Mouse (Mus musculus) kidney, embryonic 16.5 days (tissue): ENCODE data around the gene Calhm2. TPM values are rescaled to one million over a fixed set of nuclear protein-coding genes. Genes with fewer than 3 reads are reported as not detected.

Source experiments
- ATAC-seq: fragments of 200-750 bp; cut with Nextera tagmentation; 2 replicates; pipeline ENCODE4 v1.8.0; 2017; ENCODE audit warnings: moderate TSS enrichment; ENCODE audit not compliant: low FRiP score, low TSS enrichment
- H3K27ac ChIP-seq: fragments of 300-500 bp; sonication (generic); 2 replicates; pipeline ENCODE4 v1.5.1; 2014; ENCODE audit warnings: low read length
- H3K27me3 ChIP-seq: fragments of 300-500 bp; sonication (generic); 2 replicates; pipeline ENCODE4 v1.6.1; 2014; ENCODE audit warnings: low read length, control low read depth, mixed read lengths; ENCODE audit not compliant: insufficient read depth
- H3K36me3 ChIP-seq: fragments of 300-500 bp; sonication (generic); 2 replicates; pipeline ENCODE4 v1.6.1; 2014; ENCODE audit warnings: low read length, control low read depth, mixed read lengths; ENCODE audit not compliant: insufficient read depth
- H3K4me1 ChIP-seq: fragments of 300-500 bp; sonication (generic); 2 replicates; pipeline ENCODE4 v1.6.1; 2014; ENCODE audit warnings: low read length, control low read depth, mixed read lengths; ENCODE audit not compliant: insufficient read depth
- H3K4me2 ChIP-seq: fragments of 300-500 bp; sonication (generic); replicated peaks from 2 replicates; pipeline ENCODE4 v1.6.1; 2014; ENCODE audit warnings: low read depth, low read length
- H3K4me3 ChIP-seq: fragments of 300-500 bp; sonication (generic); 2 replicates; pipeline ENCODE4 v1.5.1; 2014; ENCODE audit warnings: mild to moderate bottlenecking, low read length
- H3K9ac ChIP-seq: fragments of 300-500 bp; sonication (generic); replicated peaks from 2 replicates; pipeline ENCODE4 v1.6.1; 2014; ENCODE audit warnings: low read length
- H3K9me3 ChIP-seq: fragments of 300-500 bp; sonication (generic); 2 replicates; pipeline ENCODE4 v1.6.1; 2016; ENCODE audit warnings: low read length, control low read depth
- WGBS: fragments of 180-500 bp; shearing (Covaris S2); extraction: QIAGEN DNeasy Blood & Tissue Kit; methylation state at CpG from one replicate; pipeline ENCODE4 v1.1.7; 2014; 5-methylcytosine and 5-hydroxymethylcytosine counted together
- polyA plus RNA-seq: library from polyadenylated mRNA; unstranded; fragments of >200 nt; fragmentation: Nextera tagmentation; extraction: Ambion mirVana; gene quantifications from 2 replicates; pipeline ENCODE4 v1.2.1, GENCODE M21; 2015

Calhm2 gene
- polyA plus RNA-seq = 8.5 and 8.7 TPM in 2 replicates

DNA sequence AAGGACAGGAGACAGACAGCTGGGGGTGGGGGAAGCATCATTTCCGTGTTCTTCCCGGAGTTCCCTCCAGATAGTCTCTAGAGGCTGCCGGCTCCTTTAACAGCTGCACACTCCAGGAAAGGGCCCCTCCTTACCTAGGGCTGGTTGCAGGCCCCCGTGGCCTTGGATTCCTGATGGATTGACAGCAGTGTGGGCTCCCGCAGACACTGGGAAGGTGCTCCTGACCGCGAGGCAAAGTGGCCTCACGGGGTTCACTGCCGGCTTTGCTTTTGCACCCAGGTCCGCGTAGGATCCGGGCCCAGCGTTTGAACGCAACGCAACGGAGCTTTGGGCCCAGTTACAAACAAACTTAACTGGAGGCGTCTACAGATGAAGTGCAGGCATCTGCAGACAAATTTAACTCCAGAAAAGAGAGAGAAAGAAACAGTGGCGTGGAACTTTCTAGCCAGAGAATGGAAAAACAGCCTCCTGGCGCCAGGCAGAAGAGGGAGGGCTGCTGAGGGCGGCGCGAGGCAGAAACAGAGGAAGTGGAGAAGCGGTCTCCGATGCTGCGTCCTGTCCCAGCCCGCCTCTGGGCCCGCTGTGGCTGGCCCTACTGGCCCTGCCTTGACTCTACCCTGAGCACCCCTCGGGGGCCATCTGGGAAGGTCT is at the start of gene Calhm2:
TSS of gene Calhm2 (minus strand) at position 524 of the 651 bp plus-strand sequence.
- peaks cover 21% of the 10 kb centered on the region for H3K4me1 ChIP-seq

DNA sequence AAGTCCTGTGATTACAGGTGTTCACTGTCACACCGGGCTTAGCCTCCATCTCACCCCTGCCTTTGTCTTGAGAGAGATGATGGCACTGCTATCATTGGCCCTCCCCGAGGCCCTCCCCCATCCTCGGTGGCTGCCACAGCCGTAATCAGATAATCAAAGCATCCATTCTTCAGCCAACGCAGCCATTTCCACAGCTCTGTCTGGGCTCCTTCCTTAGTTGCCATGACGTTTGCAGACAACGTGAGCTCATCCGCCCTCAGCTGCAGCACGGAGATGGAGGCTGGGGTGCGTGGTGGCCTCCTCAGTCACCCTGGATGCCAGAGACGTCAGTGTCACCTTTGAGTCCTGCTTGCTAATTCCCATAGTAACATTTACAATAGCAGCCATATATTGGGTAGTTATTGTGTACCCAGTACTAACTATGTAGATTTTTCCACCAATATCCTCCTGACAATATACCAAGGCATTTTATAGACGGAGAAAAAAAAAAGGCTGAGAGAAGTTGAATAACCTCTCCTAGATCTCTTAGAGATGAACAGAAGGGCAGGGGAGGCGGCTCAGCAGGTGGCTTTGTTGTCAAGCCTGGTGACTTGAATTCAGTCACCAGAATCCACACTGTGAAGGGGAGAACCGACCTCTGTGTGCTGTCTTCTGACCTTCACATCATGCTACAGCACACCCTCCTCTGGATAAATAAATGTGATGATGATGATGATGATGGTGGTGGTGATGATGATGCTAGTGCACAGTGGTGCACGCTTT is 48.6 kb upstream of the Calhm2 start:
- 0 out of 2 replicates have a peak, but pooled peaks cover 4% of the 10 kb centered on the region for H3K4me1 ChIP-seq
- no peak overlapping the region for H3K9ac ChIP-seq
- no peaks in the 10 kb centered on the region for H3K36me3 ChIP-seq
- H3K4me3 ChIP-seq = no peak overlapping the region
- H3K9me3 ChIP-seq = peaks cover 4% of the 10 kb centered on the region; the same call in 1 of the 2 replicates
- no peaks in the 10 kb centered on the region for H3K27me3 ChIP-seq
- no peak overlapping the region for H3K4me2 ChIP-seq
- ATAC-seq = no peak
- H3K27ac ChIP-seq = no peak overlapping the region
- 56% methylated on average over 15 of the region's 15 CpGs for WGBS

More for the DNA sequence above, at the start of gene Calhm2:
- Histone ChIP-seq H3K9me3 (no peaks in the 10 kb centered on the region), H3K4me3 (peak within 1 kb of the TSS; percentile 54), H3K27ac (peak within 1 kb of the TSS; percentile 88), H3K4me2 (peak within 1 kb of the TSS; percentile 74), H3K27me3 (no peaks in the 10 kb centered on the region), H3K9ac (peak within 1 kb of the TSS; percentile 78), H3K36me3 (peaks cover 7% of the 10 kb centered on the region; the same call in 1 of the 2 replicates)
- ATAC-seq = peak; percentile 64
- 8% methylated on average over 28 of the region's 28 CpGs for WGBS

DNA sequence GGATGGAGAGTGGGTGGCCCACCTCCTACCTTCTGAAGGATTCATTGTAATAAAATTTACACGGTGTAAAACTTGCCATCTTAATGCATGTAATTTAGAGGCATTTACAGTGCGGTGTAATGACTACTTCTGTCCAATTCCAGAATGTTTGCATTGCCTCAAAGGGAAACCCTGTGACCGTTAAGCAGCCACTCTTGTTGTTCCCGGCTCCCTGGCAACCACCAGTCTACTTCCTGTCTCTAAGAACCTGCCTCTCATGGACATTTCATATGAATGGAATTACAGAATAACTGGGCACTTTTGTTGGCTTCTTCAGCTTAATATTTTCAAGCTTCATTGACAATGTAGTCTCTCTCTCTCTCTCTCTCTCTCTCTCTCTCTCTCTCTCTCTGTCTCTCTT is 46.6 kb upstream of the Calhm2 start:
- WGBS = 46% methylated on average over 4 of the region's 4 CpGs
- H3K36me3 ChIP-seq = no peaks in the 10 kb centered on the region
- no peak overlapping the region for H3K4me2 ChIP-seq
- H3K9me3 ChIP-seq = peaks cover 4% of the 10 kb centered on the region; the same call in 1 of the 2 replicates
- no peak overlapping the region for H3K27ac ChIP-seq
- ATAC-seq = no peak
- H3K4me3 ChIP-seq = no peak overlapping the region
- H3K4me1 ChIP-seq = peaks cover 8% of the 10 kb centered on the region; the same call in 1 of the 2 replicates
- H3K9ac ChIP-seq = no peak overlapping the region
- H3K27me3 ChIP-seq = peaks cover 13% of the 10 kb centered on the region

DNA sequence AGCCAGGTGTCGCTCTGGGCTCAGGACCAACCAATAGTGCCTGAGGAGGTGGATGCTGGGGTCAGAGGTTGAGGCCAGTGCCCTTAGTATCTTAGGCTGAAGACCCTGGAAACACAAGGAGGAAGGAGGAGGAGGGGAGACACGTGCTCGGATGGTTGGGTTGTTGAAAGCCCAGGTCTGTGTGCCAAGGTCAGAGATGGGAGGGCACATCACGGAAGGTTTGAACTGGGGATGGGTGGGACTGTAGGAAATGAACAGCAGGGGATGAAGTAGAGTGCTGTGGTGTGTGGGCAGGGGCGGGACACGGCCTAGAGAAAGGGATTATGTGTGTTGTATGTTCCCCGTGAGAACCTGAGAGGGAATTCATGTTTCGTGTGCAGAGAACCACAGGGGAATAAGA is 46.1 kb upstream of the Calhm2 start:
- peaks cover 18% of the 10 kb centered on the region for H3K27me3 ChIP-seq
- H3K4me2 ChIP-seq = no peak overlapping the region
- H3K4me1 ChIP-seq = peaks cover 13% of the 10 kb centered on the region; the same call in 1 of the 2 replicates
- WGBS = 61% methylated on average over 8 of the region's 8 CpGs
- no peak overlapping the region for H3K27ac ChIP-seq
- no peak overlapping the region for H3K9ac ChIP-seq
- no peaks in the 10 kb centered on the region for H3K36me3 ChIP-seq
- H3K4me3 ChIP-seq = no peak overlapping the region
- peaks cover 4% of the 10 kb centered on the region; the same call in 1 of the 2 replicates for H3K9me3 ChIP-seq
- ATAC-seq = no peak

DNA sequence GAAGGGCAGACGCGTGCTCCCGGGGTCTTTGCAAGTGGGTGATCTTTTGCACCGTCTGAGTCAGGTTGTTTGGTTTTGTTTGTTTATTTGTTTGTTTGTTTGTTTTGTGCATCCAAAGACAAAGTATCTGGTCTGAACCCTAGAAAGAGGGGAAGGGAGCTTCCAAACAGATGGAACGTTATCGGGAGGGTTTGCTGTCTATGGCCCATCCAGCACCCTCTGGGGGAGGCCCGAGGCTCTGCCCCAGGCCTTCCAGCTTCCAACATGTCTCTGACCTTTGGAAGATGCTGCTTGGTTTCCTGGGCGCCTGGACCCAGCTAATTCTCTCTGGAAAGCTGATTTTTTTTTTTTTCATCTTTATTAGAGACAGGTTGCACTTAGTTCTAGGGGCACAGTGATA is 41.9 kb upstream of the Calhm2 start:
- H3K36me3 ChIP-seq = no peaks in the 10 kb centered on the region
- H3K9me3 ChIP-seq = peaks cover 4% of the 10 kb centered on the region; the same call in 1 of the 2 replicates
- no peak overlapping the region for H3K27ac ChIP-seq
- peak overlapping the region; percentile 100; the same call in 1 of the 2 replicates for H3K4me2 ChIP-seq
- 18% methylated on average over 8 of the region's 8 CpGs for WGBS
- peak overlapping the region; percentile 70; the same call in 1 of the 2 replicates for H3K4me3 ChIP-seq
- ATAC-seq = no peak
- no peak overlapping the region for H3K9ac ChIP-seq
- peaks cover 23% of the 10 kb centered on the region for H3K27me3 ChIP-seq
- H3K4me1 ChIP-seq = peaks cover 11% of the 10 kb centered on the region; the same call in 1 of the 2 replicates

DNA sequence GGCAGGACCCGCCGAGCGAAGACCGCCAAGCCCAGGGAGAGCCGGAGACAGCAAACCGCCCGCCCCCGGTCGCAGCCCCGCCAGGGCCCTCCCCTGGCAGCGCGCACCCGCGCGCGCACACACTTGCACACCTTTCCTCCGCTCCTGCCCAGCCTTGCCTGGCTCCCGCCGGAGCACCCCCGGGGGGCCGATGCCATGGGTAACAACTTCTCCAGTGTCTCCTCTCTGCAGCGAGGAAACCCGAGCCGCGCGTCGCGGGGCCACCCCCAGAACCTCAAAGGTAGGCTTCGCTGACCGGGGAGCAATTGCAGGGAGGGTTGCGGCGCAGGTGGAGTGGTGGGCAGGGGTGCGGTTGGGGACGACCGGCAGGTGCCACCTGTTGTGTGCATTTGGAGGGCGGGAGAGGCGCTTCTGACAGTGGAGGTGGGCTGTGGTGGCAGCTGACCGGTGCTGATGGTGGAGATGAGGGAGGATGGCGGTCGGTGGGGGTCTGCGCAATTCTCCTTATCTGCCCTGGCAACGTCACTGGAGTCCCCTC is 41.2 kb upstream of the Calhm2 start:
- H3K4me3 ChIP-seq = peak overlapping the region; percentile 70
- peaks cover 4% of the 10 kb centered on the region; the same call in 1 of the 2 replicates for H3K9me3 ChIP-seq
- no peak overlapping the region for H3K27ac ChIP-seq
- peak overlapping the region; percentile 72 for H3K9ac ChIP-seq
- no peaks in the 10 kb centered on the region for H3K36me3 ChIP-seq
- peak overlapping the region; percentile 100 for H3K4me2 ChIP-seq
- peaks cover 23% of the 10 kb centered on the region for H3K27me3 ChIP-seq
- peak; percentile 36 for ATAC-seq
- WGBS = under 1% methylated on average over 41 of the region's 42 CpGs
- H3K4me1 ChIP-seq = peaks cover 11% of the 10 kb centered on the region; the same call in 1 of the 2 replicates

DNA sequence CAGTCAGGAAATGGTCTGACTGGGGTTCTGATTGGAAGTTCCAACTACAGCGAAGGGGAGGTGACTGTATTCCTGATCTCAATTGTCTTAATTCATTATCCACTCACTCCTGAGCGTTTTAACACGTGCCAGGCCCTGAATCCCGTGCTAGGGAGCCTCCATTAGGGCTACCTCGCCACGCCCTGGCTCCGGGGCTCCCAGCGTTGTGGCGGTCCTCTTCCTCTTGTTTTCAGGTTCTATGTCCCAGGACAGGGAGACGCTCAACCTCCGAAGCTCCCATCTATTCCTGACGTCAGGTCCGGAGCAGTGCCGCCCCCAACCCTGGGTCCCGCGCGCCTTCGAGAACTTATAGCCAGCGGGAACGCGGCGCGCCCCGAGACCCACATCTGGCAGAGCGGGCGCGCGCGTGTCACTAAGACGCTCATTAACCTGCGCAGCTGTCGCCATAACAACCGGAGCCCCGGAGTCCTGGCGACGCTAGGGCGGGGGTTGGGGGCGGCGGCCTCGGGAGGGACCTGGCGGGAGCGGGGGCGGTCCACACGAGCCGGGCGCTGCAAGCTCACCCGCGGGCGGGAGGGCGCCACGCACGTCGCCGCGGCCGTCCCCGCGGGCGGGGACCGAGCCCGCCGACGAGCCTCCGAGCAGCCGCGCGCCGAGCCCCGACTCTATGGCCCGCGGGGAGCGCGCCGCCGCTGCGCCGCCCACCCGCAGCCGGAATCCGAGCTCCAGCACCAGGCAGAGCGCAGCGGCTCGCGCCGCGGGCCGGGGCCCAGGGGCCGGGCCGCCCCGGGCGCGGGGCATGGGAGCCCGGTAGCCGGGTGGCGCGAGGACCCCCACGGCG is 40.6 kb upstream of the Calhm2 start, which contains the start of gene Neurl1a:
TSS of gene Neurl1a (plus strand) at position 390 of the 841 bp plus-strand sequence.
- H3K27me3 ChIP-seq = peaks cover 23% of the 10 kb centered on the region
- peak; percentile 59 for ATAC-seq
- H3K36me3 ChIP-seq = no peaks in the 10 kb centered on the region
- H3K4me3 ChIP-seq = peak within 1 kb of the TSS; percentile 70
- peak within 1 kb of the TSS; percentile 100 for H3K4me2 ChIP-seq
- peaks cover 11% of the 10 kb centered on the region; the same call in 1 of the 2 replicates for H3K4me1 ChIP-seq
- H3K9me3 ChIP-seq = peaks cover 4% of the 10 kb centered on the region; the same call in 1 of the 2 replicates
- peak within 1 kb of the TSS; percentile 72 for H3K9ac ChIP-seq
- H3K27ac ChIP-seq = no peak within 1 kb of the TSS
- WGBS = under 1% methylated on average over 85 of the region's 98 CpGs

DNA sequence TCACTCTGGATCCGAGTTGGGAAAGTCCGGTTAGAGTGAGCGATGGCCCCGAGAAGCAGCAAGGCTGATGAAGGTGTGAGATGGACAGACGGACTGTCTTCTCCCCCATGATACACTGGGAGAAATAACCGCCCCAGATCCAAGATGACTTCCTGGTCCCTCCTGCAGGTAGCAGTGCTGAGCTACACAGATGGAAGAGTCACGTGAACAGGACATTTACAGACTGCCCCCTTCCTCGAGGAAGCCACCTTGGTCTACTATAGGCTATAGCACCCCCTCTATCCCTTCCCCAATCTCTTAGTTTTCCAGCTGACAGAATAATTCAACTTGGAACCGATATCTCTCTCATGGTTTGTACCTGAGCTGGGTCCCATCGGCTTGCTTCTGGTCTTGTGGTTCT is 39.9 kb upstream of the Calhm2 start:
- WGBS = 15% methylated on average over 10 of the region's 10 CpGs
- ATAC-seq = peak; percentile 53; the same call in 1 of the 2 replicates

More for the DNA sequence above, 39.9 kb upstream of the Calhm2 start:
- peak overlapping the region; percentile 100 for H3K4me2 ChIP-seq
- H3K4me1 ChIP-seq = peaks cover 11% of the 10 kb centered on the region; the same call in 1 of the 2 replicates
- no peaks in the 10 kb centered on the region for H3K36me3 ChIP-seq
- H3K4me3 ChIP-seq = peak overlapping the region; percentile 70
- no peak overlapping the region for H3K27ac ChIP-seq
- peaks cover 23% of the 10 kb centered on the region for H3K27me3 ChIP-seq
- H3K9me3 ChIP-seq = peaks cover 4% of the 10 kb centered on the region; the same call in 1 of the 2 replicates
- H3K9ac ChIP-seq = no peak overlapping the region
